Mouse (Mus musculus) cerebellum, adult 9-10 months (tissue): ENCODE data around the gene Arl15.
A peak's percentile ranks its signal among the peaks of the same experiment; 100 is the strongest.
"Not testable (repeated sequence)": the region's sequence is repeated elsewhere in the genome, so short reads cannot be mapped to it uniquely, and the experiment has no call there.

Experiments used
- DNase-seq: peaks from one replicate; pipeline ENCODE4 v3.0.0; 2022

The Arl15 gene

DNA sequence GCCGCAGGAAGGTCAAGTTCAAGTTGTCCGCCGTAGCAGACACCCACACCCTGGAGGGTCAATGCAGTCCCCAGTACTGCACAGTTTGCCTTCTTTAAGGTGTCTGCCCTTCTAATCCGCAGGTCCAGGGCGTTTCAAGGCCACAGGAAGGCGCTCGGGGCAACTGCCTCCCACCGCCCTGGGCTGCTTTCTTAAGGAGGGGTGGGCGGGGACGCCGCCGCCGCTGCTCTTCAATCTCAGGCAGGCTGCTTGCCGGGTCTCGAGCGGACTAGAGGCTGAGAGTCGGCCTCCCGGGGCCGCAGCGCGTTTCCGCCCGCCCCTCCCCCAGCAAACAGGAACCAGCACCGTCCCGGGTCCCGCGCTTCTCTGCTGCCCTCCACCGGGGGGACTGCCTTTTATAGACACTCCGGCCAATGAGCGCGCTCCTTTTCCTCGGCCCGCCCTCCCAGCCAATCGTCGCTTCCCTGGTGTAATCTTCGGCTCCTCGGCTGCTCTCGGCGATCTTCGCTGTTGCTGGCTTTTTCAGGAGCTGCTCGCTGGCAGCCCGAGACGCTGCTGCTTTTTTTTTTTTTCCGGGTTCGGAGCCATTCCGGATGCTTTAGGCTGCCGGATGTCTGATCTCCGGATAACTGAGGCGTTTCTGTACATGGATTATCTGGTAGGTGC is at the start of gene Arl15:
Gene Arl15 (plus strand): TSS at position 467 of the 666 bp plus-strand sequence.
- DNase-seq = peak; percentile 98

DNA sequence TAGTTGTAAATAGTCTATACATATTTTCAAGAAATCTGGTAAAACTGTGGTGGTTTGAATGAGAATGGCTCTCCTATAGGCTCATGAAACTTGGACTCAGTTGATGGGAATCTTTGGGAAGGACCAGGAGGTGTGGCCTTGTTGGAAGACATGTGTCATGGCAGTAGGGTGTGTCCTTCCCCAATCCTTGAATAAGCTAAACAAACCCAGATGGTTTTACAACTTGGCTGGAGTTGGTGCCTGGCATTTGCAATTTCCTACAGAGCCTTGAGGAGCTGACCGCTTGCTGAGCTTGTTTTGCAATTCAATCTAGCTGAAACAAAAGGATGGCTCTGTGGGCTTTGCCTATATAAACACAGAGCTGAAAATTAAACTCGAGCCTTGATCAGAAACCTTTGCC is 49.0 kb upstream of the Arl15 start:
- DNase-seq = no peak

DNA sequence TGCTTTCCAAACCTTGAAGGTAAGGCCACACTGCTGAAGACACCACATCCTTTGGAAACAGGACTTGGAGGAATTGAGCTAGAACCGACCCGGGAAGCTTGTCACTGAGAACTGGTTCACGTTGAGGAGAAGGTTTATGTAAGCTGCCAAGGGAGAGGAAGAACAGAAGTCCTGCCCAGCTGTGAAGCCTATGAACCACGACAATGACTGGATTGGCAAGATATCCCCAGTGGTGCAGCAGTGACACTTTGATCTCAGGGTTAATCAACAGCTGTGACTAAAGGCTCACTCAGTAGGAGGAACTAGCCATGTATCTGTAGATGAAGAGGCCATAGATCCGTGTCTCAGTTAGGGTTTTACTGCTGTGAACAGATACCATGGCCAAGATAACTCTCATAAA is 43.5 kb upstream of the Arl15 start:
- DNase-seq = no peak

DNA sequence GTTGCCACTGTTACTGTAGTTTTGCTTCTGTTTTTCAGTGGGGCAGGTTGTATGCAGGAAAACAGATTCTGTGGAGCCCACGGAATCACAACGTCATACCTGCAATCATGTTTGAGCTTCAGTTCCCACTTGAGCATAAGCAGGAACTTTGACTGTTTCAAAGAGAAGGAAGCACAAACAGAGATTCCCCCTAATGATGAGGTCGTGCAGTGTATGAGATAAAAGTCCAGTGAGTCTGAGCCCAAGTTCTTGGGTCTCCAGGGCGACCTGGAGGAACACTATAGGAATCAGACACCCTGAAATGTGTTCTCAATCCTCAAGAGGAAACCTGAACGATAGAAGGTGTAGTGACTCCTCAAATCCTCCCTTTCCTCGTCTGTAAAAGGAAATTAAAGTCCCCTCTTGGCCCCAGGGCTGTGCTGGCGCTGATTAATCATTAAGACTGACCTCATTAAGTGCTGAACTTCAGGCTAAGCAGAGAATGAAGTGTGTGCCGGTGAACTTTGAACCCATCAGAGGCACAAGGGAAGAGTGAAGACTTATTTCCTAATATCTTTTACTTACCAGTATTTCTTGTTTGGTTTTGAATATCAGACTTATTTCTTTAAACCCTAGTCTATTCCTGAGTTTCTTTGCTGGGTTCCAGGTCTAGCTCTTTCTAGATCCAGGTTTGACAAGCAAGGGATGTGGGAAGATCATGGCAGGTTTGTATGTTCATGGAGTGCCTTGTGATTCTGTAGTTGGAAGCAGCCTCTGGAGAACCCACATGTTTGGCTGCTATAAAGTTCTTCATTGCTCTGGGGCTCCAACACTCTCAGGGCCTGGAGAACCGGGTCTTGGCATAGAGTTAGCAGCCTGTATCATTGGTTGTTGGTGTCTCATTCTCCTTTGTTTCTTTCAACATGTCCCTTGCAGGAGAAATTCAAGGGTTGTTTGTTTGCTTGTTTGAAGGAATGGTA is 39.3 kb upstream of the Arl15 start:
- no peak for DNase-seq

DNA sequence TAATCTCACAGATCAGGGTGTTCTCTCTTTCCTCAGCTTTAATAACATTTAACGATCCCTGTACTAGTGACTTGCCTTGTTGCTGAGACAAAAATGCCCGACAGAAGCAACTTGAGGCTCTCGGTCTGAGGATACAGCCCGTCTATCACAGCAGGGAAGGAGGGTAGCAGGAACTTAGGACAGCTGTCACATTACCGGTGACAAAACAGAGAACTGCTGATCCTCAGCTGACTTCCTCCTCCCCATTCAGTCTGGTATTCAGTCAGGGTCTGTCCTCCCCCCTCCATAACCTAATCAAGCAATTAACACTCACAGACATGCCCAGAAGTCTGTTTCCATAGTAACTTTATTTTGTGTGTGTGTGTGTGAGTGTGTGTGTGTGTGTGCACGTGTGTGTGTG is 38.5 kb upstream of the Arl15 start:
- no peak for DNase-seq

DNA sequence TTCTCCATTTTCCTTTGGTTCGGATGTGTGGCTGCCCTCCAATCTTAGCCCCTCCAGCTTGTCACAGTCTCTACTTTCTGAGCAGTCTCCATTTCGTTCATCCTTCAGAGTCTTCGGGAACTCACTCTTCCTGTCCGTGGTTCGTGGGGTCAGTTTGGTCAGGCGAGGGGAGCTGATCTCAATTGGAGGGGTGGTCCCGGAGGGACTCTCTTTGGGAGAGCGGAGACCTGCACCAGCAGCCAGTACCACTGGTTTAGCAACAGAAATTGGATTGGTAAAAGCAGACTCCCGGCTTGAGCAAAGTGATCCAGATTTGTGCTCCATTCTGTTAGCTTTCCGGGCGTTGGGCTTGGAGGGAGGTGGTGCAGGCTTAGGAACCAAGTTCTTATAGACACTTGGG is 32.6 kb upstream of the Arl15 start:
- DNase-seq = no peak

DNA sequence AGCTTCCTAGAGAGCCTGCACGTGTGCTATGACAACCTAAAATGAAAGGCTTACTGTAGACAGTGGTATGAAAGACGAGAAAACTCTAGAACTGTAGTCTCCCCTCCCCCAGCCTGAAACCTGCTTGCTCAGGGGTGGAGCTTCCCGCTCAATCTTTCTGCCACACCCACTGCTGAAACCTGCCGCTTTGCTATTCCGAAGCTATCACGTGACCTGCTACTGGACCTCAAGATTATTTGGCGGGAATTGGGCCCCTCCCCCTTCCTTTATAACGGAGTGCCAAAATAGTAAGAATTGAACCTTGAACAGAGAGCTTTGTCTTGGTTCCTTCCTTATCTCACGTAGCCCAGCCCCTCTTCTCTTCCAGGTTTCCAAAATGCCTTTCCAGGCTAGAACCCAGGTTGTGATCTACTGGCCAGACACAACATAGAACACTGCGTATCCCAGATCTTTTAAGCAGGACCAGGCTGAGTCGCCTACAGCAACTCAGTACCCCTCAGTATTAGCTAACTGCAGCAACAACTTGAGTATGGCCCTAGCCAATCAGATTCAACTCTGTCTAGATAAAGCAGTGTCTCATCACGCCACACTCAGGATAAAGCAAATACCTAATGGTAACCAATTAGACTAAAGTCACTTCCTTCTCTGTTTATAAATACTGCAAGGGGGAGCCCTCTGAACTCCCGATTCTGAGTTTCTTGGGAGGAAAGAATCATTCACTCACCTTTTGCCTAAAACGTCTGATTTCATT is 31.4 kb upstream of the Arl15 start:
- DNase-seq = no peak

DNA sequence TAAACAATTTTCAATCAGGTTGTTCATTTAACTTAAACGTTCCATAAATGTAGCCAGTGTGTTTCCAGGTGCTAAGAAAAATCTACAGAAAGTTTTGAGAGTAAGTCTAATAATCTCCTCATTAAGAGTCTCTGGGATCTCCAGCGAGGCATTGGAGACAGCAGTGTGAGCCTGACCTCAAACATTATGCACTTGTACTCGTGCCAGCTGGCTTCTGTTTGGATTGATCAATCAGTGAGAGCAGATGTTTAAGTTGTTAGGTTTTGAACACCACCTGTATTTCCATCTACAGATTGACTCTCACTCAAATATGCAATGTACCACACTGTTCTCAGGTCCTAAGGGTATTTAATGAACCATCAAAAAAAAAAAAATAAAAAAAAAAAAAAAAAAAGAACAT is 28.9 kb upstream of the Arl15 start:
- DNase-seq = no peak

DNA sequence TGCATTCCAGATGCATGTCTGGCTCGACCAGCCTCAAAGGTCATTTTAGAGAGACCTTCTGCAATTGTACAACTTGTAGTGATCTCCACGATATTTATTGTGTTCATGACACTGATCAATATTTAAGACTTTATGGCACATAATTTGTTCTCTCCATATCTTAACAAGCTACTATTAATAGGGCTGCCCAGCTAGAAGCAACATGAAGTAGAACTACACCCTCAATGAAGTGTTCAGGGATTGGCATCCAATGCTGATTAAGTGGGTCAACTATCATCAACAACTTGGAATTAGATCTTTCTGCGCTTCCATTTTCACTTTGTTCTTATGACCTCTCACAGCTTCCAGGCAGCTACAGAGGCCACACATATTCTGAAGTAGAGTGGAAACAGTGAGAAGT is 24.5 kb upstream of the Arl15 start:
- DNase-seq = no peak

DNA sequence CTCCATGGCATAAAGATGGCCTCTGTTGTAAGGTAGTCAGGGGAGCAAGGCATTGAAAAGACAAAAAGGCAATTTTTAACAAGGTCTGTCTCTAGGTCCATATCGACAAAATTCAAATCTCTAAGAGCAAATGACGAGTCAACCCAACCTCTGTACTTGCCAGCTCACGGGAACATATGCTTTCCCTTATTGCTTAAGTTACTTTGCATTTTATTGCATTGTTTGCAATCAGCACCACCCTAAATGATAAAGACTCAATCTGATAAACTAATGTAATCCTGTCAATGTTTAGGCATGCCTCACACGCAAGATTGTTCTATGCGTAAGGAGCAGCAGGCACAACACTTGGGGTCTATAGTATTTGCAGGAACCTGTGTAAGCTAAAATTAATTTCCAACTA is 24.0 kb upstream of the Arl15 start:
- DNase-seq = no peak

DNA sequence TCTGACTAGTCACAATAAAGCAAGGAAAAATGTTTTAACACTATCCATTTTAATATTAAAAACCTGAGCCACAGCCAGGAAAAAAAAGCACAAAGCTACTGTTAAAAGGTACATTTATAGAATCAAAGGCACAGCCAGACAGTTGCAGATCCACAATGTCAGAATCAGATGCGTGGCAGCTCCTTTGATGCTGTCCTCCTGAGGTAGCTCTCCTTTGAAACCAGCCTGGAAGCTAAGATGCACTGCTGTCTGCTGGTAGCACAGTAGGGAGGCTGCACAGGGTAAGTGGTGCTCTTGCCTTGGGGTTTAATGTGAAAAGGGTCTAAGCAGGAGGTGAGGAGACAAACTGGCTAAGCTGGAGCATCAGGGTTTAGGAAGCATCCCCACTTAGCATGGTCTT is 23.0 kb upstream of the Arl15 start:
- DNase-seq = no peak

DNA sequence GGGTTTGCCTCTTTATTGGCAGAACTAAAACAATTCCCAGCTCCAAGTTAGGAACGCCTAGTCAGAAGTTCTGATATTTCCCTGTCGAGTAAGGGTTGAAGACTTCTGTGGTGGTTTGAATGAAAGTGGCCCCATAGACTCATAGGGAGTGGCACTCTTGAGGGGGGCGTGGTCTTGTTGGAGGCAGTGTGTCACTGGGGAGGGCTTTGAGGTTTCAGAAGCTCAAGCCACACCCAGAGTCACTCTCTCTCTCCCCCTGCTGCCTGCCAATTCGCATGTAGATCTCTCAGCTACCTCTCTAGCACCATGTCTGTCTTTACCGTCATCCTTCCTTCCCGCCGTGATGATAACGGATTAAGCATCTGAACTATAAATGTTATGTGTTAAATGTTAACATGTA is 19.5 kb upstream of the Arl15 start:
- DNase-seq = no peak

DNA sequence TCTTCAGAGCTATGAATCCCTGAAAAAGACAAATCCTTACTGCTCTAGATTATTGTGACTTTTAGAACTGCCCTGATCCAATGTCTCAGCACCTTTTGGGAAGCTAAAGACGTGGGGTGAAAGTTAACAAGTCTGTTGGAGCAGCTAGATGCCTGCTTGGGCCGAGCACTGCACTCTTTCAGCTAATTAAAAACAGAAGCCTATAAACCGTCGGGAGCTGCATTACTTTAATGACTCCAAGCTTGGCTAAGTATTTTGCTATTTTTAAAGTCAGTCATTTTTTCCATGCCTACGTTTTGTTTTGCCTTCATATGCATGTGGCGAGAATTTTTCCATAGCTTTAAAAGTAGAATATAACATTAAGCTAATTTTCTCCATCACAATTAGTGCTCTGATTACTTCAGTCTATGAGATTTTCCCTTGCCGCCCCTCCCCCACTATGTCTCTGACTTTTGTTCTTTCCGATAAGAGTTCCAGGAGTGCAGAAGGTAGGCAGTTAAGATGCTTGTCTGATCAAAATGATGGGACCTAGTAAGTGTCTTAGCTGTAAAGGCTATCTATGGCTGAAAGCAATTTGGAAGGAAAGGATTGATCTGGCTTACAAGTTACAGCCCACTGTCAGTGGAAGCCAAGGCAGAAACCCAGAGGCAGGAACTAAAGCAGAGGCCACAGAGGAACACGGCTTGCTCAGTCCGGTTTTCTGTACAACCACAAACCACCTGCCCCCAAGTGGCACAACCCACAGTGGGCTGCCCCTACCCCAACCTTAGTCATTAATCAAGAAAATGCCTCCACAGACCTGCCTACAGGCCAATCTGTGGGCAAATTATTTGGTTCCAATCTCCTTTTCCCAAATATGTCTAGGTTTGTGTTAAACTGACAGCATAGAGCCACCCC is 18.8 kb upstream of the Arl15 start:
- DNase-seq = no peak

DNA sequence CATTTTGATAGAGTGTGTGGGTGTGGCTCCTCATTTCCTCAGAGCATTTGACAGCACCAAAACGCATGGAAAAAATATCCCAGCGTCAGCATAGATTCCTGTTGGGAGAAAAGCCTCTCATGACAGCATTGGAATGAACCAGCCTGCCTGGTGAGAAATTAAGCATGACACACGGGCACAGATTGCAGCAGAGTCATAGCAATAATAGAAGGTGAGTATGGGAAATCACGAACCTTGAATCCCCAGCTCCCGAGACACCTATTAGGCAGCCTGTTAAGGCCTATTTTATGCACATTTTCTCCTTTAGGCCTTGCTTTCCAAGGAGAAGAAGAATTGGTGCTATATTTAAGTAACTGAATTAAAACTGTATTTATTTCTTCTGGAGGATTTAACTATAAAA is 8.5 kb upstream of the Arl15 start:
- no peak for DNase-seq

DNA sequence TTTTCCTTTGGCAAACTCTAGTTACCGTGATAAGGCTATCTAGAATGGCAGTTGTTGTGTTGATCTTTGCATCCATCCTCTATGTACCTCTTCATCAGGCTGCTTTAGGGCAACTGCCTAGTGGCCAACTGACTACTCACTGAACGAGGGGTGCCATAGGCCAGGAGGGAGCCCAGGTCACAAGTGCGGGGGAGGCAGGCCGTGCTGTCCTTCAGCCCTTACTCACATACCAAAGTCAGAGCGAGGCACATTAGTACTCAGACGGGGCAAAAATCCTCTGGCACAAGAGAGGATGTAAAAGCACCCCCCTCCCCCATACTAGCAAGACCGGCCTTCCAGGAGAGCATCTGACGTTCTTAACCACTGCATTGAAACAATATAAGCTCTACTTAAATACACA is 7.2 kb upstream of the Arl15 start:
- no peak for DNase-seq

DNA sequence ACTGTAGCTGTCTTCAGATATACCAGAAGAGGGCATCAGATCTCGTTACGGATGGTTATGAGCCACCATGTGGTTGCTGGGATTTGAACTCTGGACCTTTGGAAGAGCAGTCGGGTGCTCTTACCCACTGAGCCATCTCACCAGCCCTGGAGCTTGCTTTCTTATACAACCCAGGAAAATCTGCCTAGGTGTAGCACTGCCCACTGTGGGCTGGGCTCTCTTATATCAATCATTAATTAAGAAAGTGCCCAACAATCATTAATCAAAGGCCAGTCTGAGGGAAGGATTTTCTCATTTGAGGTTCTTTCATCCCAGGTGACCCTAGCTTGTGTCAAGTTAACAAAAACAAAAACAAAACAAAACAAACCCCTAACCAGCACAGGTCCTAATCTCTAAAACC is 4.3 kb upstream of the Arl15 start:
- not testable (repeated sequence) for DNase-seq

DNA sequence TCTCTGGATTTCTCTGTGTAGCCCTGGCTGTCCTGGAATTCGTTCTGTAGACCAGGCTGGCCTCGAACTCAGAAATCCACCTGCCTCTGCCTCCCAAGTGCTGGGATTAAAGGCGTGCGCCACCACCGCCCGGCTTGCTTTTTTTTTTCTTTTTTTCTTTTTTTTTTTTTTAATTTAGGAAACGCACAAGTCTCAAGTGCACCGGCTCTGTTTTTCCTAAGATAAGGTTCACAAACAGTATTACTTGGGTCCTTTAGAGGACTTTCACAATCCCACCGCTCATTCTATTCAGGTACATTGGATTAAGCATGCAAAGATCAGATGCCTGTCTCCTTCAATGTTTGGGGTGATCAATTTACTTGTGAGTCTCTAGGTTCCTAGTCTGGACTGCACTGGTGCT is 668 bp upstream of the Arl15 start:
- no peak for DNase-seq

DNA sequence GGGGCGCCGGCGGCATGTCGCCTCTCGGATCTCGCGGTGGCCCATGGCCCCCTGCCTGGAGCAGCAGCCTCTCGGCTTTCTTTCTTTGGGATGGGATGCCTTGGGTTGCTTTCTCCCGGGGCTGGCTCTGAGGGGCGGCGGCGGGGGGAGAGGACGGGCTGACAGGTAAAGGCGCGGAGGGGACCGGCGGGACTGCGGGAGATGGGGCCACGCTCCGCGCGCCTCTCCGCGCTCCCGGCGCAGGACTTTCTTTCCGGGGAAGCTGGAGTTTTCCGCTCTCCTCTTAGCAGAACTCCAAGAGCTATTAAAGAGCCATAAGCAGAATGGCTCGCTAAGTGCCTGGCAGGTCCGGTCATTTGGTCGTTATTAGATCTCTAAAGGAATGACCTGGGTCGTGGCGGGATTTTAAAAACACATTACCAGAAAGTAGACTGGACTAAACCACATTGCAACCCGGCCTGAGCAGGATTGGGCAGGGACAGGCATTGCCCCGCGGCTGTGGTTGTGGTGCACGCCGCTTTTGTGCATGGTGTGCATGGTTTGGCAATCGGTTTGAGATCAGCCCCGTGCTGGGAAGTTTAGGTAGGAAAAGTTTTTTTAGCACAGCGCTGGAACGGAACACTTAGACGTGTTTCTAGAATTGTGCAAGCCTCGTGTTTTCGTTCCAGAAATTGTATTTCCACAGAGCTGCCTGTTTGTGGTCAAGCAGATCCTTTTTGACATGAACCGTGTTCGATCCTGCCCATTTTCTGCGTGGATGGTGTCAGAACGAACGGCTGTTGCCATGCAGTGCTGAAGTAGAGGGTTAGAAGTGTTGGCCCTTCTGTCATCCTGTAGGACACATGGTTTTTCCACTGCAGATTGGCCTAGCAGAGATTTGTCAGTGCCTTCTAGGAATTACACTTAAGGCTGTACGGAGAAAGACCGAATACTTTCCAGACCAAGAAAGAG is 675 bp downstream of the Arl15 start:
- peak; percentile 53 for DNase-seq

DNA sequence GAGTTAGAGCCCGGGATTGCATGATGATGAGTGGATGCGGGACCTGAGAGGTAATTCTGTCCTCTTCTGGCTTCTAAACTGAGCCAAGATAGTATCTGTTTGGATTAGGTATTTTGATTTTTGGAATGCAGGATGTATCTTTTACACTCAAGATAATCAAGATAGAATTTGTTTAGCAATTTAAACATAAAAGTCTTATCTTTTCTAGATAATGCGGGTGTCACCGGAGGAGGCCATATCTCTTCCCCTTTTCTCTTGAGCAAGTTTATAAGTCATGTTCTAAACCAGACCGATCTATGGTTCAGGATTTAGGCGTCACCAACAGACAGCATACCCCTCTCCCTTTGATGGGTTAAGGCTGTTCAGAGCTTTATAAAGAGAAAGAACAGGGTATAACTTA is 3.1 kb downstream of the Arl15 start:
- no peak for DNase-seq

DNA sequence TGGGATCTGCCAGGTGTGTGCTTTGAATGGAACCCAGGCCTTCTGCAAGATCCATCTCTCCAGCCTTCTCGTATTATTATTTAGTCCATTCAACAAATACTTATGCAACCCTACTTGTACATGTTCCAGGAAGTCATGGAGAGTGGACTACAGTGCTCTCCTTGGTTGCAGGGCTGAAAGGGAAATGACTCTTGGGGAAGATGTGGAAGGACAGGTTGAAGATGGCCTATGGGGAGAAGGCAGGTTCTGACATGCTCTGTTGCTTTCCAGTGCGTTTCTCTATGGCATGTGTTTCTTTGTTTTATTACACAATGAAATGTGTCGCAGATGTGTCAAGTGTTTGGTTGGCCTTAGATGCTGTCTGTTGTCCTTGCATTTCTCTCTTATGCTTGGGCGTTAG is 5.1 kb downstream of the Arl15 start:
- DNase-seq = no peak

DNA sequence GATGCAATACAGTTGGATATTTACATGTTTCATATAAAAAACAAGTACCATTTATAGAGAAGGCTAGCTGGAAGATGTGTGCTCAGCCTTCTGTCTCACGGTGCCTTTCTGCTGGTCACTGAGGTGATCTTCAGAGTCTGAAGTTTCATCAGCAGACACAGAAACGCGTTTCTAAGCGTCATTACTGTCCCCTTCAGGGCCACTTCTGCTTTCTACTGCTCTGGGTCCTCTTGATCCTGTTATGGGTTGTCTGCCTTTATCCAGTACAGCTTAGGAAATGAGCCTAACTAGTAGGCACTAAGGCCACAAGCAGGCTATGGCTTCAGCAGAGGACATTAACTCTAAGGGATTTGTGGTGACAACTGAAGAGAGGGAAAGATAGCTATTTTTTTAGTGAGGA is 5.9 kb downstream of the Arl15 start:
- DNase-seq = no peak
